Mouse (Mus musculus) layer of hippocampus, adult 2 months (tissue): ENCODE results near the gene Fam181a. TPM values are rescaled to one million over a fixed set of nuclear protein-coding genes. Genes with fewer than 3 reads are reported as not detected.

ENCODE experiments used
- DNase-seq, 2 experiments: peaks; one replicate each; pipeline ENCODE4 v3.0.0; 2022; ENCODE audit warnings: low spot score in 2 of 2
- H3K27ac ChIP-seq: fragments of 200-600 bp; 2 replicates; pipeline ENCODE4 v1.8.1; 2022
- H3K4me3 ChIP-seq: fragments of 200-600 bp; 2 replicates; pipeline ENCODE4 v1.8.1; 2022; ENCODE audit warnings: mild to moderate bottlenecking
- CTCF ChIP-seq: fragments of 200-600 bp; conservative IDR thresholded peaks from 2 replicates; pipeline ENCODE4 v1.8.1; 2022; ENCODE audit warnings: antibody characterized with exemption, mild to moderate bottlenecking, moderate library complexity
- total RNA-seq, 2 experiments: library from RNA; stranded (reverse); gene quantifications; 2 replicates each; pipeline ENCODE4 v1.2.3; 2021

Gene Fam181a
- total RNA-seq, 2 experiments from 2014 or later = 1.5 to 2.3 TPM

DNA sequence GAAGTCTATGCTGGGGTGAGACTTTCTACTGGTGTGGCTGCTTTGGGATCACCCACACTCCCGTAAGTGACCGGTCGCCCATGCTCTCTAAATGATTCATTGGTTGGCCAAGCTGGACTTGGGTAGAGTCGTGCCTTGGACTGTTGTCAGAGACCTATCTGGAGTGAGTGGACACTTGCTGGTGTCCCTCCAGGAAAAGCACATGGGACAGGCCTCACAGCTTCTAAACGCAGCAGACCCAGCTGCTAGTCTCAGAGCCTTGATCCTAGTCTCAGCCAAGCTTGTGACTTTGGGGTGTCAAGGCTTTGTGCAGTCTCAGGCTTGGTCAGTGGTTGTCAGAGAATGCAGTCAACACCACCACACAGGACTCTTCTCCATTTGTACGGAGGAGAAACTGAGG lies 42.0 kb downstream of the Fam181a start:
- TF ChIP-seq CTCF = no peak
- Histone ChIP-seq H3K4me3 (no peak overlapping the region), H3K27ac (no peak overlapping the region)
- DNase-seq = no peak

- TF ChIP-seq CTCF = peak; percentile 69
- no peak for DNase-seq
- H3K27ac ChIP-seq = peak overlapping the region; percentile 19; the same call in 1 of the 2 replicates
- no peak overlapping the region for H3K4me3 ChIP-seq
Observed at GRCm38 (mm10) chr12:103353538-103353937, 42.8 kb downstream of the Fam181a start.

GRCm38 (mm10) chr12:103355746-103356414 lies 45.1 kb downstream of the Fam181a start, which contains the start of gene Asb2:
Gene Asb2, minus strand, starts transcription at chr12:103356001.
- peak within 1 kb of the TSS; percentile 3; the same call in 1 of the 2 replicates for H3K27ac ChIP-seq
- H3K4me3 ChIP-seq = no peak within 1 kb of the TSS
- no peak for DNase-seq
- TF ChIP-seq CTCF = no peak

GRCm38 (mm10) chr12:103356415-103356748 lies 45.6 kb downstream of the Fam181a start:
- peak overlapping the region; percentile 3; the same call in 1 of the 2 replicates for H3K27ac ChIP-seq
- H3K4me3 ChIP-seq = no peak overlapping the region
- DNase-seq = no peak
- no peak for TF ChIP-seq CTCF

- H3K27ac ChIP-seq = peak overlapping the region; percentile 67; the same call in 1 of the 2 replicates
- DNase-seq = no peak
- no peak overlapping the region for H3K4me3 ChIP-seq
- no peak for TF ChIP-seq CTCF
Observed at GRCm38 (mm10) chr12:103358216-103358615, 47.4 kb downstream of the Fam181a start.

GRCm38 (mm10) chr12:103358951-103359801 lies 48.4 kb downstream of the Fam181a start:
- peak overlapping the region; percentile 67 for H3K27ac ChIP-seq
- no peak for TF ChIP-seq CTCF
- no peak overlapping the region for H3K4me3 ChIP-seq
- DNase-seq = no peak

DNA sequence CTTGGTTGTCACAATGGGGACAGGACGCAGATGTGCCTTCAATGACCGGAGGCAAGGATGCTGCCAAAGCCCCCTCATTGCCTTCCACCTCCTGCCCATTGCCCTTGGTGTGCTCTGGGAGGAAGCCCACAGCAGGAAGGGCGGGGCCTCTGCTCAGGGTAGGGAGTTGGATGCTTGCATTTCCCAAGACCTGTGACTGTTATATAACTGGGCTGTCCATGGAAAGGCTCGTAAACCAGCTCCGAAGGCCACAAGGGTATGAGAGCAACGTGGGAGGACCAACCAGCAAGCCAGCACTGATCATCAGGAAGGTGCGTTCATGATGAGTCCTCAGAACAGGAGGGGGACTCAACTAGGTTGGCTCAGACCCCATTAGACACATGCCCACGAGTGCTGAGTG lies 50.0 kb downstream of the Fam181a start:
- TF ChIP-seq CTCF = no peak
- Histone ChIP-seq H3K27ac (no peak overlapping the region), H3K4me3 (no peak overlapping the region)
- no peak for DNase-seq

- no peak for TF ChIP-seq CTCF
Observed at GRCm38 (mm10) chr12:103361539-103362307, 50.9 kb downstream of the Fam181a start.

GRCm38 (mm10) chr12:103362336-103362735 lies 51.6 kb downstream of the Fam181a start:
- H3K4me3 ChIP-seq = no peak overlapping the region
- no peak for TF ChIP-seq CTCF
- DNase-seq = no peak
- no peak overlapping the region for H3K27ac ChIP-seq

More at GRCm38 (mm10) chr12:103361539-103362307, 50.9 kb downstream of the Fam181a start:
- no peak overlapping the region for H3K27ac ChIP-seq
- DNase-seq = no peak
- H3K4me3 ChIP-seq = no peak overlapping the region

Other genes with a start within 250 kb of the Fam181a start
- gene Prima1, start 68.8 kb upstream of the Fam181a start, total RNA-seq = 1 to 10 TPM; 3.6 to 3.7 TPM
- 1 to 10 TPM; 2.0 to 2.3 TPM for gene Asb2, start 45.0 kb downstream of the Fam181a start, total RNA-seq
- gene Otub2, start 77.7 kb downstream of the Fam181a start, total RNA-seq = 10 to 100 TPM; 45.2 to 48.6 TPM
- 1 to 10 TPM; 3.5 to 4.0 TPM for gene 9330161L09Rik, start 96.8 kb downstream of the Fam181a start, total RNA-seq
- gene Ddx24, start 114.9 kb downstream of the Fam181a start, total RNA-seq = 100 to 1,000 TPM; 235 to 239 TPM
- 100 to 1,000 TPM in 1 of 2 experiments, 10 to 100 TPM in 1; 97.3 to 106 TPM for gene Ifi27, start 123.2 kb downstream of the Fam181a start, total RNA-seq
- under 1 TPM; 0.91 to 0.92 TPM for gene Ifi27l2a, start 132.7 kb downstream of the Fam181a start, total RNA-seq
- not detected for gene Ifi27l2b, start 146.2 kb downstream of the Fam181a start, total RNA-seq
- gene Ppp4r4, start 221.3 kb downstream of the Fam181a start, total RNA-seq = 10 to 100 TPM; 47.8 to 50.5 TPM